Mouse (Mus musculus): ENCODE measurements around the gene Pde6g. TPM values are rescaled to one million over a fixed set of nuclear protein-coding genes. Genes with fewer than 3 reads are reported as not detected.

Gene Pde6g
- total and polyA plus RNA-seq, 2 experiments from 2014 or later: 0.18 to 0.33 TPM

GRCm38 (mm10) chr11:120497436-120497835 lies 44.1 kb upstream of the Pde6g start:
- no peak for ATAC-seq
- 91% methylated on average over 3 of the region's 3 CpGs for WGBS
- H3K9ac ChIP-seq: no peak overlapping the region
- H3K27me3 ChIP-seq (ENCODE audit: insufficient read depth, low read length): no peaks in the 10 kb centered on the region
- peaks cover 44% of the 10 kb centered on the region for H3K36me3 ChIP-seq (ENCODE audit: insufficient read depth)
- no peak overlapping the region for H3K4me2 ChIP-seq (ENCODE audit: low read depth)
- no peak for DNase-seq
- H3K9me3 ChIP-seq (ENCODE audit: low read length): no peaks in the 10 kb centered on the region
- no peak overlapping the region for H3K4me3 ChIP-seq (ENCODE audit: low read depth, low read length)
- no peak for TF ChIP-seq CTCF (IDR thresholded peaks at IDR 0.05; ENCODE audit: low read depth)
- H3K27ac ChIP-seq (ENCODE audit: low read depth, low read length): no peak overlapping the region
- H3K4me1 ChIP-seq (ENCODE audit: insufficient read depth): 0 out of 2 replicates have a peak, but pooled peaks cover 7% of the 10 kb centered on the region

- Histone ChIP-seq H3K4me1 (ENCODE audit: insufficient read depth) (peaks cover 17% of the 10 kb centered on the region), H3K9me3 (ENCODE audit: low read length) (no peaks in the 10 kb centered on the region), H3K27ac (ENCODE audit: low read depth, low read length) (no peak overlapping the region), H3K36me3 (ENCODE audit: insufficient read depth) (peaks cover 52% of the 10 kb centered on the region), H3K27me3 (ENCODE audit: insufficient read depth, low read length) (no peaks in the 10 kb centered on the region), H3K4me2 (ENCODE audit: low read depth) (no peak overlapping the region), H3K9ac (no peak overlapping the region), H3K4me3 (ENCODE audit: low read depth, low read length) (no peak overlapping the region)
- ATAC-seq (no peak), DNase-seq (no peak)
- no peak for TF ChIP-seq CTCF (IDR thresholded peaks at IDR 0.05; ENCODE audit: low read depth)
- WGBS: 85% methylated on average over 3 of the region's 3 CpGs
Measured at GRCm38 (mm10) chr11:120493911-120494310, 40.6 kb upstream of the Pde6g start.

GRCm38 (mm10) chr11:120493351-120493750 lies 40.1 kb upstream of the Pde6g start:
- DNase-seq: no peak
- Histone ChIP-seq H3K9ac (peak overlapping the region; percentile 68), H3K4me3 (ENCODE audit: low read depth, low read length) (peak overlapping the region; percentile 62), H3K27ac (ENCODE audit: low read depth, low read length) (peak overlapping the region; percentile 48; the same call in 1 of the 2 replicates), H3K27me3 (ENCODE audit: insufficient read depth, low read length) (no peaks in the 10 kb centered on the region), H3K4me1 (ENCODE audit: insufficient read depth) (peaks cover 17% of the 10 kb centered on the region), H3K9me3 (ENCODE audit: low read length) (no peaks in the 10 kb centered on the region), H3K36me3 (ENCODE audit: insufficient read depth) (peaks cover 54% of the 10 kb centered on the region), H3K4me2 (ENCODE audit: low read depth) (peak overlapping the region; percentile 96)
- no peak for ATAC-seq
- WGBS: 42% methylated on average over 3 of the region's 3 CpGs
- no peak for TF ChIP-seq CTCF (IDR thresholded peaks at IDR 0.05; ENCODE audit: low read depth)

GRCm38 (mm10) chr11:120492878-120493203 lies 39.5 kb upstream of the Pde6g start:
- WGBS: 12% methylated on average over 3 of the region's 3 CpGs
- Histone ChIP-seq H3K27me3 (ENCODE audit: insufficient read depth, low read length) (no peaks in the 10 kb centered on the region), H3K36me3 (ENCODE audit: insufficient read depth) (peaks cover 54% of the 10 kb centered on the region), H3K9ac (peak overlapping the region; percentile 68), H3K4me2 (ENCODE audit: low read depth) (peak overlapping the region; percentile 96), H3K27ac (ENCODE audit: low read depth, low read length) (peak overlapping the region; percentile 48; the same call in 1 of the 2 replicates), H3K9me3 (ENCODE audit: low read length) (no peaks in the 10 kb centered on the region), H3K4me3 (ENCODE audit: low read depth, low read length) (peak overlapping the region; percentile 62), H3K4me1 (ENCODE audit: insufficient read depth) (peaks cover 17% of the 10 kb centered on the region)
- ATAC-seq: no peak
- no peak for DNase-seq
- no peak for TF ChIP-seq CTCF (IDR thresholded peaks at IDR 0.05; ENCODE audit: low read depth)

DNA sequence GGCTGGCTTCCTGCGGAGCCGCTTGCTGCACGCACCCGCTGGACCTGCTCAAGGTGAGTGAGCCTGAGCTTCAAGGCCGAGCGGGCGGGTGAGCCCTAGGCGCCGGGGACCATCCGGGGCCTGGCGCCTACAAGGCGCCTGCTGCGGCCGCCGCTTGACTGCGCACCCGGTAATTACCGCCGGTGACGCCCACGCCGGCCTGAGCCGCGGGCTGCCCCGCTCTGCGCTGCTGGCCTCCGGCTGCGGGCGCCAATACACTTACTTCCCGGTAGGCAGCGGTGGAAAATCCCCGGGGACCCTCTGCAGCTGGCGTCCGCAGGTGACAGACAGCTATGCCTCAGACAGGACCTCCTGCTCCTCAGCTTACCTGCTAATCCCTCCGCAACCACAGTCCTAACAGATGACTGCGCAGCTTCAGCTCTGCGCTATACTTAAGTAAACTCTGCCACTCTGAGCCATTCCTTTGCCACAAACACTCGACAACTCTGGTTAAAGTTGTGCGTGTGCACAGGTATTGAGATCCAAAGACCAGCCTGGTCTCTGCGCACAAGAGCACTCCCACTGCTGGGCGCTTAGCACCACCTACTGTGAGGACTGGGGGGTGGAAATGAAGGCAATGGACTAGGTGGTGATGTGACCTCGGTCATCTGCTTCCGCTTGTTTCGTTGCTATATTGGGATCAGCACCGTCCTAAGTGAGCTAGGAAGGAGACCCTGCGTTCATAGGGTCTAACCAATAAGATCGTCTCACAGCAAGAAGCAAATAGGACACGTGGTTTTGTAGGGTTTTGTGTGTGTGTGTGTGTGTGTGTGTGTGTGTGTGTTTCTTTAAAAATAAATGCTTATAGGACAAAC lies 39.0 kb upstream of the Pde6g start:
- Histone ChIP-seq H3K4me1 (ENCODE audit: insufficient read depth) (peaks cover 17% of the 10 kb centered on the region), H3K27me3 (ENCODE audit: insufficient read depth, low read length) (no peaks in the 10 kb centered on the region), H3K9ac (peak overlapping the region; percentile 68), H3K36me3 (ENCODE audit: insufficient read depth) (peaks cover 55% of the 10 kb centered on the region), H3K4me3 (ENCODE audit: low read depth, low read length) (peak overlapping the region; percentile 62), H3K27ac (ENCODE audit: low read depth, low read length) (peak overlapping the region; percentile 48), H3K4me2 (ENCODE audit: low read depth) (peak overlapping the region; percentile 96), H3K9me3 (ENCODE audit: low read length) (no peaks in the 10 kb centered on the region)
- peak; percentile 36 for ATAC-seq
- peak; percentile 65 for DNase-seq
- WGBS: 2% methylated on average over 48 of the region's 48 CpGs
- peak; percentile 49 for TF ChIP-seq CTCF (IDR thresholded peaks at IDR 0.05; ENCODE audit: low read depth)

GRCm38 (mm10) chr11:120491317-120492023 lies 38.2 kb upstream of the Pde6g start, which contains the start of gene Slc25a10:
Slc25a10 (plus strand) TSS chr11:120491840.
- Histone ChIP-seq H3K4me3 (ENCODE audit: low read depth, low read length) (peak within 1 kb of the TSS; percentile 62), H3K9me3 (ENCODE audit: low read length) (no peaks in the 10 kb centered on the region), H3K9ac (peak within 1 kb of the TSS; percentile 68), H3K36me3 (ENCODE audit: insufficient read depth) (peaks cover 52% of the 10 kb centered on the region), H3K4me1 (ENCODE audit: insufficient read depth) (peaks cover 17% of the 10 kb centered on the region), H3K4me2 (ENCODE audit: low read depth) (peak within 1 kb of the TSS; percentile 96), H3K27me3 (ENCODE audit: insufficient read depth, low read length) (no peaks in the 10 kb centered on the region), H3K27ac (ENCODE audit: low read depth, low read length) (peak within 1 kb of the TSS; percentile 48)
- 0% methylated on average over 35 of the region's 35 CpGs for WGBS
- DNase-seq (peak; percentile 84), ATAC-seq (peak; percentile 85)
- no peak for TF ChIP-seq CTCF (IDR thresholded peaks at IDR 0.05; ENCODE audit: low read depth)
